Mouse (Mus musculus): ENCODE data around the gene Rex1bd.

GRCm38 (mm10) chr8:70551558-70552161, 45.1 kb upstream of the Rex1bd start:
- no peak for TF ChIP-seq CTCF (IDR thresholded peaks at IDR 0.05; ENCODE audit: borderline replicate concordance, insufficient read depth, low read depth, low read length)
- TF ChIP-seq POLR2A (IDR thresholded peaks at IDR 0.05; ENCODE audit: borderline replicate concordance, insufficient read depth, low read length): no peak
